Mouse (Mus musculus) embryonic fibroblast, embryonic 13.5 days (primary cell): Measurements from ENCODE around the gene Prl7a1. TPM values are rescaled to one million over a fixed set of nuclear protein-coding genes. Genes with fewer than 3 reads are reported as not detected.

Experiments used
- H3K27ac ChIP-seq: 2 replicates; pipeline ENCODE4 v1.5.1; 2012; ENCODE audit warnings: low read length, control low read depth, inconsistent platforms; ENCODE audit not compliant: insufficient read depth
- H3K4me1 ChIP-seq: 2 replicates; pipeline ENCODE4 v1.6.1; 2011; ENCODE audit warnings: low read length; ENCODE audit not compliant: control insufficient read depth, insufficient read depth
- H3K4me3 ChIP-seq: 2 replicates; pipeline ENCODE4 v1.5.1; 2011; ENCODE audit warnings: mild to moderate bottlenecking, control low read depth, low read length; ENCODE audit not compliant: insufficient read depth
- CTCF ChIP-seq: IDR thresholded peaks from 2 replicates; pipeline ENCODE4 v1.5.1; 2011; ENCODE audit warnings: mild to moderate bottlenecking, control low read depth, low read length, moderate library complexity, borderline replicate concordance; ENCODE audit not compliant: insufficient read depth
- POLR2A ChIP-seq: IDR thresholded peaks from 2 replicates; pipeline ENCODE4 v1.6.1; 2011; ENCODE audit warnings: low read depth, mild to moderate bottlenecking, control low read depth, low read length, moderate library complexity
- polyA plus RNA-seq: library from polyadenylated mRNA; stranded (reverse); fragments of >200 nt; gene quantifications from 2 replicates; pipeline ENCODE4 v1.2.4, GENCODE M21; 2011; ENCODE audit warnings: low read depth; ENCODE audit not compliant: missing spikeins, insufficient read length

Gene Prl7a1
- polyA plus RNA-seq = not detected in 2 replicates

DNA sequence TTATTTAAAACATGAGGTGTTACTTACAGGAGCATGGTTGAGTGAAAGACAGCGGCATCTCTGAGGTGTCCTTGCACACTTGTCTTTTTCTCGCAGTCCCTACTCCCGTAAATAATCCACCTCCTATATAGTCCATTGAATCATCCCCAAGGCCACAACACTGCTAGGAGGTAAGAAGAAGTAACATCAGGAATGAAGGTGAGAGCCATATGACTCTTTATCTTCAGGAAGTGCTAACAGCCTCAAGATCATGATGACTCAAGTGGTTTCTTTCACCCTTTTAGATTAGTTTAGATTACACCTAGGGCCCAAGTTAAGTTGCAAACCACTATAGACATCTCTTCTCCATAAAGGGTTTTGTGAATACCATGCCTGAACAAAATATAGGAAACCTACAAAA is at the start of gene Prl7a1:
TSS of gene Prl7a1 (minus strand) at position 101 of the 400 bp plus-strand sequence.
- Histone ChIP-seq H3K4me3 (no peak within 1 kb of the TSS), H3K4me1 (no peaks in the 10 kb centered on the region), H3K27ac (no peak within 1 kb of the TSS)
- TF ChIP-seq CTCF = no peak
- TF ChIP-seq POLR2A = no peak

- no peak within 1 kb of the TSS for H3K4me3 ChIP-seq
- no peak within 1 kb of the TSS for H3K27ac ChIP-seq
- TF ChIP-seq POLR2A = no peak
- TF ChIP-seq CTCF = no peak
- no peaks in the 10 kb centered on the region for H3K4me1 ChIP-seq
Measured at GRCm38 (mm10) chr13:27667936-27668335, 25.6 kb upstream of the Prl7a1 start, which contains the start of gene Prl7a2. Prl7a2 (minus strand) TSS chr13:27668036.

DNA sequence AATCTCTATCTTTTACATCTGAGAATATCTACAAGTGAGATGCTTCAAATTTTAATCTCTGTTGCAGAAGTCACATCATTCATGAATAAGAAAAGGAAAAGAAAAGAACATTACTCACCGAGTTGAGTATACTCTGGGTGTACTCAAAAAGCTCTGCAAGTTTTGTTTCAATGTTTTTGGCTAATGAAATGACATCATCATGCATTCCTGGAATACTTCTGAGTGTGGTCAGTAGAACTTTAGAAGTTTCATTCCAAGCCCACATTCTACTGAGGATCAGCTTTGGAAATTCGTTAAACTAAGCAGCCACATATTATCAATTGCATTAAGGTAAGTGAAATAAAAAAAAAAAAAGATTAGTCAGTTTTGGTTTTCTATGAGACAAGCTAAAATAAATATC is 18.5 kb upstream of the Prl7a1 start:
- no peaks in the 10 kb centered on the region for H3K4me1 ChIP-seq
- no peak for TF ChIP-seq CTCF
- no peak overlapping the region for H3K27ac ChIP-seq
- no peak overlapping the region for H3K4me3 ChIP-seq

- TF ChIP-seq POLR2A (no peak), CTCF (no peak)
- H3K4me1 ChIP-seq = no peaks in the 10 kb centered on the region
Measured at GRCm38 (mm10) chr13:27610482-27610881, 31.8 kb downstream of the Prl7a1 start, which contains the start of gene Prl7b1. Prl7b1 (minus strand) TSS chr13:27610582.

More at GRCm38 (mm10) chr13:27610482-27610881, 31.8 kb downstream of the Prl7a1 start, which contains the start of gene Prl7b1:
- H3K4me3 ChIP-seq = no peak within 1 kb of the TSS
- no peak within 1 kb of the TSS for H3K27ac ChIP-seq

Other genes starting within 250 kb of the Prl7a1 start
- not detected in 2 replicates for gene Prl8a6, start 203.8 kb downstream of the Prl7a1 start, polyA plus RNA-seq
- gene Prl8a8, start 129.3 kb downstream of the Prl7a1 start, polyA plus RNA-seq = not detected in 2 replicates
- not detected in 2 replicates for gene Prl8a9, start 77.9 kb downstream of the Prl7a1 start, polyA plus RNA-seq
- not detected in 2 replicates for gene Prl8a1, start 60.3 kb downstream of the Prl7a1 start, polyA plus RNA-seq
- gene Prl7b1, start 31.9 kb downstream of the Prl7a1 start, polyA plus RNA-seq = not detected in 2 replicates
- gene Prl7a2, start 25.5 kb upstream of the Prl7a1 start, polyA plus RNA-seq = not detected in 2 replicates
- gene Prl7d1, start 74.2 kb upstream of the Prl7a1 start, polyA plus RNA-seq = not detected in 2 replicates
- not detected in 2 replicates for gene Prl7c1, start 138.3 kb upstream of the Prl7a1 start, polyA plus RNA-seq
- gene Prl2a1, start 159.2 kb upstream of the Prl7a1 start, polyA plus RNA-seq = not detected in 2 replicates
- not detected in 2 replicates for gene Prl2c1, start 206.8 kb upstream of the Prl7a1 start, polyA plus RNA-seq